Mouse (Mus musculus): ENCODE data around the gene Abcc12. TPM values are rescaled to one million over a fixed set of nuclear protein-coding genes. Genes with fewer than 3 reads are reported as not detected.

Abcc12 gene
- polyA plus RNA-seq, 2 experiments, result 0.02 TPM; not detected in 1

DNA sequence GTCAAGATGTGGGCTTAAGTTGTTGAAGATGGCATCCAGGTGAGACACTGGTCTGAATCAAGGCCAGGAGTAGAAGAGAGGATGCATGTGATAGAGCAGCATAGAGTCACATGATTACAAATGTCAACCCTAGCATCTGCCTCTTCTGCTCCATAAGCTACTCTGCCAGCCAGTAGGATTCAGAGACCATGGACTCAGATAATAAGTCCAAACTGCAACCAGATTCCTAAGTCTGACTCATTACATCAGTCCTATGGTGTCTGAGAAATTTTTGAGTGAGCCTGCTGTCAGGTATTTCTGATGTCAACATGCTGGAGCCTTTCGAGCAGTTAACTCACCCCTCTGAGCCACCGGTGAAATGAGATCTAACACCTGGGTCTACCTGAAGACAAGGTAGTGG, 40.1 kb downstream of the Abcc12 start:
- Histone ChIP-seq H3K27ac (no peak overlapping the region), H3K9me3 (ENCODE audit: control insufficient read depth, low read length) (no peaks in the 10 kb centered on the region), H3K27me3 (ENCODE audit: control insufficient read depth, insufficient read depth, low read length) (no peaks in the 10 kb centered on the region), H3K4me1 (replicated peaks; ENCODE audit: control insufficient read depth in 2 of 2, insufficient read depth in 2 of 2, low read length in 1 of 2) (no peaks in the 10 kb centered on the region), H3K4me2 (ENCODE audit: low read depth) (no peak overlapping the region), H3K4me3 (ENCODE audit: insufficient read depth in 1 of 2, low read depth in 2 of 2, low read length in 2 of 2) (no peak overlapping the region), H3K36me3 (replicated peaks; ENCODE audit: control insufficient read depth, insufficient read depth, low read depth) (no peaks in the 10 kb centered on the region), H3K9ac (replicated peaks) (no peak overlapping the region)
- WGBS (ENCODE audit: insufficient replicate concordance), result 78% methylated on average over 2 of the region's 2 CpGs
- no peak for TF ChIP-seq CTCF (IDR thresholded peaks at IDR 0.05; ENCODE audit: low read depth)
- no peak for ATAC-seq (ENCODE audit: insufficient read depth)
- no peak for DNase-seq (ENCODE audit: low read depth in 3 of 3, low spot score in 3 of 3)

DNA sequence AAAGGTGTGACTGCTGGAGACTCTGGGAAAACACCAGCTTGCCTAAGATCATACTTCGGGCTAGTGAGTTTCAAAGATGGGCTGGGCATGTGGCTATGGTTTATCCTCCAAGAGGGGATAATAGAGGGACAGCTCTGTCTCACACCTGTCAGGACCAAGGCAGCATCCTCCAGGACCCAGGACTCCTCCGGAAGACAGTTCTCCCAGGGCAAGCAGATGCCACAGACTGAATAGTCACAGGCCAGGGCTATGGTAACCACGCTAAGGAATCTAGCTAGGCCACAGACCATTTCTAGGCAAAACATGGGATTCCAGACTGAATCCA, 43.9 kb downstream of the Abcc12 start:
- ATAC-seq (ENCODE audit: insufficient read depth) (no peak), DNase-seq (ENCODE audit: low read depth in 3 of 3, low spot score in 3 of 3) (no peak)
- Histone ChIP-seq H3K9ac (replicated peaks) (no peak overlapping the region), H3K9me3 (ENCODE audit: control insufficient read depth, low read length) (no peaks in the 10 kb centered on the region), H3K36me3 (replicated peaks; ENCODE audit: control insufficient read depth, insufficient read depth, low read depth) (no peaks in the 10 kb centered on the region), H3K4me1 (replicated peaks; ENCODE audit: control insufficient read depth in 2 of 2, insufficient read depth in 2 of 2, low read length in 1 of 2) (no peaks in the 10 kb centered on the region), H3K4me2 (ENCODE audit: low read depth) (no peak overlapping the region), H3K27me3 (ENCODE audit: control insufficient read depth, insufficient read depth, low read length) (no peaks in the 10 kb centered on the region), H3K27ac (no peak overlapping the region), H3K4me3 (ENCODE audit: insufficient read depth in 1 of 2, low read depth in 2 of 2, low read length in 2 of 2) (no peak overlapping the region)
- no peak for TF ChIP-seq EP300 (IDR thresholded peaks at IDR 0.05; ENCODE audit: low read depth)
- TF ChIP-seq CTCF (IDR thresholded peaks at IDR 0.05; ENCODE audit: low read depth), result no peak
- WGBS (ENCODE audit: insufficient replicate concordance), result 38% methylated on average over 3 of the region's 3 CpGs

DNA sequence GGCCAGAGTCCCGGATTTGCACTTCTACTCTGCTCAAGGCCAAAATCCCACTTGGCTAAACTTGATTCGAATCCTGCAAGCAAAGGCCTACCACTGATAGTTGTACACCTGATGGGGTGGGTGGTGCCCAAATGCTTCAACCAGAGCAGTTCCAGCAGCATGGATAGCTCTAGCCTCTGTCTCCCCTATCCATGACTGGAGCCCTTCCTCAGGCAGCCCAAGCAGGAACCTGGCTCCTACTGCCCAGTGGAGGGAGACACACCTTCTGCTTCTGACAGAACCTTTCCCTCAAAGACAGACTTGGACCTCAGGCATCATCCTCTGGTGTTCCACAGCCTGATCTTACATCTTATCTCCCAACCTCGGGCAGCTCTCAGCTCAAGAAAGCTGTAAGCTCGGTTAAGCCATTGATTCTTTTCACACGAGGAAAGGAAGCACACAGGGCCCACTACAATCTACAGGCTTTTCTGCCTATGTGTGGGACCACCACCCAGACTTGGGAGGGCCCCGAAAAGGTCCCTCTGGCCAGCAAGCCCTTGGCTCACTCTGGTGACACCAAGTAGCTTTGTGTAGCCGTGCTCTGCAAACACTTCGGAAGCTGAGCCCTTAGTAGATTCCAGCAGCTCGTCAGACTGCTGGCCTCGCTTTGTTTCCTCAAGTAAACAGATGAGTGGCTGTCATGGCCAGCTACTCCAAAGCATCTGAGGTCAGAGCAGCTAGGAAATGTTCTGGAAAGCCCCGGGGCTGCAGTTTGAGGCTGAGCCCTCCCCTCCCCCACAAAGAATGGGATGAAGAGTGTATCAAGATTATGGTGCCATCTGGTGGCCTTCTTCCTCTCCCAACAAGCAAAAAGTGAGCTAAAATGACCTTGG, 44.5 kb downstream of the Abcc12 start:
- H3K4me1 ChIP-seq (replicated peaks; ENCODE audit: control insufficient read depth in 2 of 2, insufficient read depth in 2 of 2, low read length in 1 of 2), result no peaks in the 10 kb centered on the region
- H3K27me3 ChIP-seq (ENCODE audit: control insufficient read depth, insufficient read depth, low read length), result no peaks in the 10 kb centered on the region
- no peak for ATAC-seq (ENCODE audit: insufficient read depth)
- no peak overlapping the region for H3K4me2 ChIP-seq (ENCODE audit: low read depth)
- H3K36me3 ChIP-seq (replicated peaks; ENCODE audit: control insufficient read depth, insufficient read depth, low read depth), result no peaks in the 10 kb centered on the region
- no peak overlapping the region for H3K9ac ChIP-seq (replicated peaks)
- peak; percentile 3 to 6 (median 4) for DNase-seq (ENCODE audit: low read depth in 3 of 3, low spot score in 3 of 3)
- no peak overlapping the region for H3K27ac ChIP-seq
- no peaks in the 10 kb centered on the region for H3K9me3 ChIP-seq (ENCODE audit: control insufficient read depth, low read length)
- 34% methylated on average over 11 of the region's 11 CpGs for WGBS (ENCODE audit: insufficient replicate concordance)
- TF ChIP-seq CTCF (IDR thresholded peaks at IDR 0.05; ENCODE audit: low read depth) (peak; percentile 46), EP300 (IDR thresholded peaks at IDR 0.05; ENCODE audit: low read depth) (no peak)
- no peak overlapping the region for H3K4me3 ChIP-seq (ENCODE audit: insufficient read depth in 1 of 2, low read depth in 2 of 2, low read length in 2 of 2)

DNA sequence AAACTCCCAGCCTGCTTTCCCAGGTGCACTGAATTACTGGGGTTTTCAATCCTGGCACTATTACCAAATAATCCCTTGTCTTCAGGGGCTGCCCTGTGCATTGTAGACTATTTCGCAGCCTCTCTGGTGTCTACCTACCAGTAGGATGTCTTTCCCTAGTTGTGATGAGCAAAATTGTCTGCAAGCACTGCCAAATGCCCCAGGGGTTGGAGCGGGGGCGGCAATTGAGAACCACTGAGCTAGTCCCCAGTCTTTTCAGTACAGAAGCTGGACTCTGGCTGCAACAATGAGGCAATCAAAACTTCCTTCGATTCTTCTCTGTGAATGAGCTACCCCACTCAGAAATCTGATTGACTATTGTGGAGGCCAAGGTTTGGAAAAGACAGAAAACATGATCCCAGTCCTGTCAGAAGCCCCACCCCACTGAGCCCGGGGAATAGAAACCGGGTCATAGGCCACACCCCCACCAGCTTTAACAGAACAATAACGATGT, 45.4 kb downstream of the Abcc12 start:
- TF ChIP-seq CTCF (IDR thresholded peaks at IDR 0.05; ENCODE audit: low read depth) (no peak), EP300 (IDR thresholded peaks at IDR 0.05; ENCODE audit: low read depth) (no peak)
- H3K4me1 ChIP-seq (replicated peaks; ENCODE audit: control insufficient read depth in 2 of 2, insufficient read depth in 2 of 2, low read length in 1 of 2), result no peaks in the 10 kb centered on the region
- ATAC-seq (ENCODE audit: insufficient read depth) (no peak), DNase-seq (ENCODE audit: low read depth in 3 of 3, low spot score in 3 of 3) (no peak)
- no peaks in the 10 kb centered on the region for H3K36me3 ChIP-seq (replicated peaks; ENCODE audit: control insufficient read depth, insufficient read depth, low read depth)
- no peak overlapping the region for H3K4me3 ChIP-seq (ENCODE audit: insufficient read depth in 1 of 2, low read depth in 2 of 2, low read length in 2 of 2)
- no peak overlapping the region for H3K4me2 ChIP-seq (ENCODE audit: low read depth)
- 46% methylated on average over 7 of the region's 7 CpGs for WGBS (ENCODE audit: insufficient replicate concordance)
- no peak overlapping the region for H3K27ac ChIP-seq
- H3K27me3 ChIP-seq (ENCODE audit: control insufficient read depth, insufficient read depth, low read length), result no peaks in the 10 kb centered on the region
- H3K9me3 ChIP-seq (ENCODE audit: control insufficient read depth, low read length), result no peaks in the 10 kb centered on the region
- H3K9ac ChIP-seq (replicated peaks), result no peak overlapping the region

DNA sequence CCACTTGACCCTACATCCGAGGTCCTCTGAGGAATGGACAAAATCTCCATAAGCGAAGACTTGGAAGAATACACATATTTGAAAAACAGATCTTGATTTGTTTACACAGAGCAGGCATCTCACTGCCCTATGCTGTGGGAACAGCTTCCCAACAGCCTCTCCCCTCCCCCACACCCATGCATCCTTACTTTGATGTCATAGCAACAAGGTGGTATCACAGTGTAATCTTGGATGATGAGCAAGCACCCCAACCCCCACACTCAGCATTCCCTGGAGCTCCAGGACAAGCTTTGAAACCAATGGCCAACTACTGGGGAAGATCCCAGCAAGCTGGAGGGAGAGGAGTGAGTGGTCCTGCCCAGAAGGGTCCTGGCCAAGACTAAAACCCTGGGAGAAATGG, 50.8 kb downstream of the Abcc12 start:
- no peak for TF ChIP-seq EP300 (IDR thresholded peaks at IDR 0.05; ENCODE audit: low read depth)
- no peak for TF ChIP-seq CTCF (IDR thresholded peaks at IDR 0.05; ENCODE audit: low read depth)
- Histone ChIP-seq H3K27ac (no peak overlapping the region), H3K27me3 (ENCODE audit: control insufficient read depth, insufficient read depth, low read length) (no peaks in the 10 kb centered on the region), H3K4me2 (ENCODE audit: low read depth) (no peak overlapping the region), H3K9ac (replicated peaks) (no peak overlapping the region), H3K4me3 (ENCODE audit: insufficient read depth in 1 of 2, low read depth in 2 of 2, low read length in 2 of 2) (no peak overlapping the region), H3K4me1 (replicated peaks; ENCODE audit: control insufficient read depth in 2 of 2, insufficient read depth in 2 of 2, low read length in 1 of 2) (no peaks in the 10 kb centered on the region), H3K9me3 (ENCODE audit: control insufficient read depth, low read length) (no peaks in the 10 kb centered on the region), H3K36me3 (replicated peaks; ENCODE audit: control insufficient read depth, insufficient read depth, low read depth) (no peaks in the 10 kb centered on the region)
- 45% methylated on average over 2 of the region's 2 CpGs for WGBS (ENCODE audit: insufficient replicate concordance)
- ATAC-seq (ENCODE audit: insufficient read depth), result no peak
- no peak for DNase-seq (ENCODE audit: low read depth in 3 of 3, low spot score in 3 of 3)

All from liver, embryonic 14.5 days (tissue).